Mouse (Mus musculus): ENCODE measurements around the gene Olfr718-ps1. TPM values are rescaled to one million over a fixed set of nuclear protein-coding genes. Genes with fewer than 3 reads are reported as not detected.
A peak's percentile ranks its signal among the peaks of the same experiment; 100 is the strongest.

Gene Olfr718-ps1
- polyA plus RNA-seq, 1 experiment = not detected

- no peak overlapping the region for H3K4me3 ChIP-seq (replicated peaks; ENCODE audit: insufficient read depth, low read depth, low read length)
- DNase-seq = no peak
- no peak for TF ChIP-seq CTCF (IDR thresholded peaks at IDR 0.05; ENCODE audit: borderline replicate concordance, insufficient read depth, low read depth, low read length)
- TF ChIP-seq POLR2A (IDR thresholded peaks at IDR 0.05; ENCODE audit: borderline replicate concordance, insufficient read depth, low read length) = no peak
- peaks cover 2% of the 10 kb centered on the region; the same call in 1 of the 2 replicates for H3K4me1 ChIP-seq (ENCODE audit: control insufficient read depth, insufficient read depth, low read length)
- H3K27ac ChIP-seq (ENCODE audit: insufficient read depth, low read length) = no peak overlapping the region
- WGBS = 99% methylated on average over 2 of the region's 2 CpGs
- no peaks in the 10 kb centered on the region for H3K27me3 ChIP-seq (ENCODE audit: control insufficient read depth, insufficient read depth, low read length)
Measured at GRCm38 (mm10) chr5:143103231-143103630, 44.1 kb downstream of the Olfr718-ps1 start.

- no peak overlapping the region for H3K27ac ChIP-seq (ENCODE audit: insufficient read depth, low read length)
- no peaks in the 10 kb centered on the region for H3K27me3 ChIP-seq (ENCODE audit: control insufficient read depth, insufficient read depth, low read length)
- H3K4me3 ChIP-seq (replicated peaks; ENCODE audit: insufficient read depth, low read depth, low read length) = no peak overlapping the region
- TF ChIP-seq CTCF (IDR thresholded peaks at IDR 0.05; ENCODE audit: borderline replicate concordance, insufficient read depth, low read depth, low read length) (no peak), POLR2A (IDR thresholded peaks at IDR 0.05; ENCODE audit: borderline replicate concordance, insufficient read depth, low read length) (no peak)
- 79% methylated on average over 1 of the region's 1 CpGs for WGBS
- H3K4me1 ChIP-seq (ENCODE audit: control insufficient read depth, insufficient read depth, low read length) = peaks cover 2% of the 10 kb centered on the region; the same call in 1 of the 2 replicates
- no peak for DNase-seq
Measured at GRCm38 (mm10) chr5:143101626-143102025, 45.8 kb downstream of the Olfr718-ps1 start.

- Histone ChIP-seq H3K4me3 (replicated peaks; ENCODE audit: insufficient read depth, low read depth, low read length) (no peak overlapping the region), H3K27ac (ENCODE audit: insufficient read depth, low read length) (no peak overlapping the region), H3K4me1 (ENCODE audit: control insufficient read depth, insufficient read depth, low read length) (no peaks in the 10 kb centered on the region), H3K27me3 (ENCODE audit: control insufficient read depth, insufficient read depth, low read length) (no peaks in the 10 kb centered on the region)
- WGBS = 84% methylated on average over 7 of the region's 7 CpGs
- no peak for TF ChIP-seq POLR2A (IDR thresholded peaks at IDR 0.05; ENCODE audit: borderline replicate concordance, insufficient read depth, low read length)
- TF ChIP-seq CTCF (IDR thresholded peaks at IDR 0.05; ENCODE audit: borderline replicate concordance, insufficient read depth, low read depth, low read length) = no peak
- DNase-seq = no peak
Measured at GRCm38 (mm10) chr5:143095256-143095655, 52.1 kb downstream of the Olfr718-ps1 start.

- Histone ChIP-seq H3K27ac (ENCODE audit: insufficient read depth, low read length) (no peak overlapping the region), H3K4me3 (replicated peaks; ENCODE audit: insufficient read depth, low read depth, low read length) (no peak overlapping the region), H3K4me1 (ENCODE audit: control insufficient read depth, insufficient read depth, low read length) (no peaks in the 10 kb centered on the region), H3K27me3 (ENCODE audit: control insufficient read depth, insufficient read depth, low read length) (no peaks in the 10 kb centered on the region)
- no peak for TF ChIP-seq CTCF (IDR thresholded peaks at IDR 0.05; ENCODE audit: borderline replicate concordance, insufficient read depth, low read depth, low read length)
- no peak for TF ChIP-seq POLR2A (IDR thresholded peaks at IDR 0.05; ENCODE audit: borderline replicate concordance, insufficient read depth, low read length)
- 48% methylated on average over 3 of the region's 3 CpGs for WGBS
- DNase-seq = no peak
Measured at GRCm38 (mm10) chr5:143092891-143093290, 54.5 kb downstream of the Olfr718-ps1 start.

- Histone ChIP-seq H3K27ac (ENCODE audit: insufficient read depth, low read length) (no peak overlapping the region), H3K27me3 (ENCODE audit: control insufficient read depth, insufficient read depth, low read length) (no peaks in the 10 kb centered on the region), H3K4me3 (replicated peaks; ENCODE audit: insufficient read depth, low read depth, low read length) (no peak overlapping the region), H3K4me1 (ENCODE audit: control insufficient read depth, insufficient read depth, low read length) (no peaks in the 10 kb centered on the region)
- DNase-seq = peak; percentile 18 to 50
- TF ChIP-seq POLR2A (IDR thresholded peaks at IDR 0.05; ENCODE audit: borderline replicate concordance, insufficient read depth, low read length) (no peak), CTCF (IDR thresholded peaks at IDR 0.05; ENCODE audit: borderline replicate concordance, insufficient read depth, low read depth, low read length) (peak; percentile 65)
- 68% methylated on average over 4 of the region's 4 CpGs for WGBS
Measured at GRCm38 (mm10) chr5:143084898-143085297, 62.5 kb downstream of the Olfr718-ps1 start.

Other genes with a start within 250 kb of the Olfr718-ps1 start
- 2,136 and 2,149 TPM in 2 replicates for gene Actb, start 240.8 kb downstream of the Olfr718-ps1 start, polyA plus RNA-seq (2012; rRNA removed)
- 110 and 115 TPM in 2 replicates for gene Fscn1, start 187.2 kb downstream of the Olfr718-ps1 start, polyA plus RNA-seq (2012; rRNA removed)
- gene Rnf216, start 34.6 kb downstream of the Olfr718-ps1 start, polyA plus RNA-seq (2012; rRNA removed) = 33.8 and 35.6 TPM in 2 replicates
- 13.3 and 13.8 TPM in 2 replicates for gene Rbak, start 33.2 kb upstream of the Olfr718-ps1 start, polyA plus RNA-seq (2012; rRNA removed)
- gene Spdye4b, start 33.4 kb upstream of the Olfr718-ps1 start, polyA plus RNA-seq (2012; rRNA removed) = not detected in 2 replicates
- not detected in 2 replicates for gene Spdye4a, start 79.3 kb upstream of the Olfr718-ps1 start, polyA plus RNA-seq (2012; rRNA removed)
- gene Zfp12, start 87.6 kb upstream of the Olfr718-ps1 start, polyA plus RNA-seq (2012; rRNA removed) = 27.0 and 28.5 TPM in 2 replicates
- gene Zfp316, start 122.4 kb upstream of the Olfr718-ps1 start, polyA plus RNA-seq (2012; rRNA removed) = 14.1 and 14.7 TPM in 2 replicates
- 2.0 TPM in 2 replicates for gene Zfp853, start 146.0 kb upstream of the Olfr718-ps1 start, polyA plus RNA-seq (2012; rRNA removed)
- 17.0 and 17.8 TPM in 2 replicates for gene E130309D02Rik, start 167.8 kb upstream of the Olfr718-ps1 start, polyA plus RNA-seq (2012; rRNA removed)
- 68.3 and 69.7 TPM in 2 replicates for gene Zdhhc4, start 181.7 kb upstream of the Olfr718-ps1 start, polyA plus RNA-seq (2012; rRNA removed)
- gene Grid2ip, start 209.8 kb upstream of the Olfr718-ps1 start, polyA plus RNA-seq (2012; rRNA removed) = 38.5 and 52.1 TPM in 2 replicates